ENCODE assay signal across 10 mouse cellular contexts in genomic region chr11:120051124-120051811, GRCm38 (mm10). TPM values are rescaled to one million over a fixed set of nuclear protein-coding genes. Genes with fewer than 3 reads are reported as not detected.
A peak's percentile ranks its signal among the peaks of the same experiment; 100 is the strongest.
DNase-seq lines count a peak whose midpoint lies in the region; TF ChIP-seq lines count a peak whose summit lies in the region.
"Had no signal": no experiment of that assay in that cellular context is flagged by ENCODE, and none has a peak within 500 bp of the region (broad histone marks: within the 10 kb centered on the region; RNA-seq: fewer than 3 reads in every experiment).

No protein-coding gene starts in this region.

- intact Hi-C loops in gastrocnemius, postnatal 14 days (cut with DNase I; ENCODE audit: low total_unique reads), result no loop called here

- peak overlapping the region; percentile 75 for H3K27ac ChIP-seq in heart, embryonic 10.5 days
- H3K27ac ChIP-seq in limb, embryonic 10.5 days, result 0 out of 2 replicates have a peak overlapping the region, but pooled peaks have one; percentile 15
- H3K27ac ChIP-seq: kidney, postnatal 0 days had no signal

- peak overlapping the region; percentile 18; the same call in 1 of the 2 replicates for H3K4me3 ChIP-seq in heart, embryonic 10.5 days
- H3K4me3 ChIP-seq in E14TG2a.4 (replicated peaks; ENCODE audit: low read length), result 0 out of 2 replicates have a peak overlapping the region, but pooled peaks have one; percentile 3
- H3K4me3 ChIP-seq in limb, embryonic 10.5 days, result no peak overlapping the region

- peaks cover 37% of the 10 kb centered on the region for H3K27me3 ChIP-seq in heart, embryonic 10.5 days (ENCODE audit: insufficient read depth, poor library complexity, severe bottlenecking)
- H3K27me3 ChIP-seq in E14TG2a.4 (ENCODE audit: insufficient read depth, low read length), result peaks cover 35% of the 10 kb centered on the region
- peaks cover 53% of the 10 kb centered on the region for H3K27me3 ChIP-seq in limb, embryonic 10.5 days (ENCODE audit: low read depth, poor library complexity, severe bottlenecking)

- WGBS in heart, embryonic 10.5 days, result 40% methylated on average over 14 of the region's 14 CpGs
- WGBS in limb, embryonic 10.5 days, result 48% methylated on average over 14 of the region's 14 CpGs

- no peak for DNase-seq in heart, embryonic 10.5 days (ENCODE audit: low spot score)
- no peak for DNase-seq in heart, adult 8-10 months (ENCODE audit: low spot score)
- DNase-seq in cerebellum, postnatal 14 days, result peak; percentile 75 to 79
- DNase-seq in limb, embryonic 10.5 days (ENCODE audit: low spot score), result no peak
- DNase-seq in natural killer cell, adult 2 months (ENCODE audit: low spot score in 2 of 2), result no peak
- DNase-seq in gastrocnemius, postnatal 14 days, result no peak
- DNase-seq in urinary bladder, postnatal 14 days (ENCODE audit: low spot score), result no peak
- DNase-seq: lung, embryonic 14.5 days had no signal

- no peaks in the 10 kb centered on the region for H3K36me3 ChIP-seq in heart, embryonic 10.5 days
- no peaks in the 10 kb centered on the region for H3K36me3 ChIP-seq in E14TG2a.4 (ENCODE audit: insufficient read depth, low read length)
- no peaks in the 10 kb centered on the region for H3K36me3 ChIP-seq in limb, embryonic 10.5 days

- H3K4me1 ChIP-seq in heart, embryonic 10.5 days, result peaks cover 52% of the 10 kb centered on the region
- peaks cover 30% of the 10 kb centered on the region for H3K4me1 ChIP-seq in E14TG2a.4 (replicated peaks; ENCODE audit: low read depth, low read length)
- peaks cover 36% of the 10 kb centered on the region for H3K4me1 ChIP-seq in limb, embryonic 10.5 days

- TF ChIP-seq CTCF in E14TG2a.4 (conservative IDR thresholded peaks at IDR 0.05; ENCODE audit: low read length), result no peak

- H3K9me3 ChIP-seq in heart, embryonic 10.5 days, result no peaks in the 10 kb centered on the region
- peaks cover 3% of the 10 kb centered on the region; the same call in 1 of the 2 replicates for H3K9me3 ChIP-seq in E14TG2a.4 (ENCODE audit: low read length)
- no peaks in the 10 kb centered on the region for H3K9me3 ChIP-seq in limb, embryonic 10.5 days (replicated peaks)

RNA-seq across cellular contexts. Expression of gene Aatk, which starts 4.3 kb away (rescaled TPM):
- polyA plus RNA-seq in heart, embryonic 10.5 days (2016; fragmentation: Nextera tagmentation; extraction: Ambion mirVana), result 0.51 and 0.58 TPM in 2 replicates
- 1 to 10 TPM; 3.1 to 6.2 (median 4.7) TPM for total RNA-seq in heart, adult 8-10 months (2022)
- 0.78 and 1.7 TPM in 2 replicates for polyA plus RNA-seq in limb, embryonic 10.5 days (2016; fragmentation: Nextera tagmentation; extraction: Ambion mirVana)
- total RNA-seq in gastrocnemius, postnatal 14 days (2021), result 10 to 100 TPM in 1 of 2 experiments, 1 to 10 TPM in 1; 9.4 to 17.0 TPM

RNA-seq across cellular contexts. Expression of gene Cep131, which starts 35.4 kb away (rescaled TPM):
- polyA plus RNA-seq in heart, embryonic 10.5 days (2016; fragmentation: Nextera tagmentation; extraction: Ambion mirVana), result 21.1 and 29.0 TPM in 2 replicates
- 10 to 100 TPM in 3 of 4 experiments, 1 to 10 TPM in 1; 8.9 to 16.0 (median 11.7) TPM for total RNA-seq in heart, adult 8-10 months (2022)
- 46.7 and 55.2 TPM in 2 replicates for polyA plus RNA-seq in limb, embryonic 10.5 days (2016; fragmentation: Nextera tagmentation; extraction: Ambion mirVana)
- 1 to 10 TPM; 7.9 to 8.5 TPM for total RNA-seq in gastrocnemius, postnatal 14 days (2021)

RNA-seq across cellular contexts. Expression of gene Tepsin, which starts 47.3 kb away (rescaled TPM):
- polyA plus RNA-seq in heart, embryonic 10.5 days (2016; fragmentation: Nextera tagmentation; extraction: Ambion mirVana), result 21.2 and 23.2 TPM in 2 replicates
- 1 to 10 TPM; 4.8 to 7.0 (median 6.9) TPM for total RNA-seq in heart, adult 8-10 months (2022)
- 21.4 and 23.0 TPM in 2 replicates for polyA plus RNA-seq in limb, embryonic 10.5 days (2016; fragmentation: Nextera tagmentation; extraction: Ambion mirVana)
- total RNA-seq in gastrocnemius, postnatal 14 days (2021), result 1 to 10 TPM; 5.1 to 6.6 TPM

RNA-seq across cellular contexts. Expression of gene Ndufaf8, which starts 47.5 kb away (rescaled TPM):
- 92.2 and 106 TPM in 2 replicates for polyA plus RNA-seq in heart, embryonic 10.5 days (2016; fragmentation: Nextera tagmentation; extraction: Ambion mirVana)
- total RNA-seq in heart, adult 8-10 months (2022), result 100 to 1,000 TPM in 1 of 4 experiments, 10 to 100 TPM in 3; 68.5 to 103 (median 82.8) TPM
- polyA plus RNA-seq in limb, embryonic 10.5 days (2016; fragmentation: Nextera tagmentation; extraction: Ambion mirVana), result 78.5 and 83.8 TPM in 2 replicates
- total RNA-seq in gastrocnemius, postnatal 14 days (2021), result 10 to 100 TPM; 36.5 to 45.6 TPM

Comparison
In these comparisons a context has a peak if more than half of its experiments do, and no peak if none do; other contexts are left out.
1. DNase-seq: peak in cerebellum, postnatal 14 days (2 of 2); none in heart, embryonic 10.5 days (single experiment), heart, adult 8-10 months (single experiment), limb, embryonic 10.5 days (single experiment), natural killer cell, adult 2 months (0 of 2), gastrocnemius, postnatal 14 days (single experiment) and urinary bladder, postnatal 14 days (single experiment).